Mouse (Mus musculus) heart, adult 2 months (tissue): ENCODE results near the gene Gstm4. TPM values are rescaled to one million over a fixed set of nuclear protein-coding genes. Genes with fewer than 3 reads are reported as not detected.

Experiments
- DNase-seq, 2 experiments: peaks; one replicate each; pipeline ENCODE4 v3.0.0; 2021
- H3K27ac ChIP-seq: fragments of 200-600 bp; 2 replicates; pipeline ENCODE4 v1.8.1; 2022
- H3K27me3 ChIP-seq: fragments of 200-500 bp; 2 replicates; pipeline ENCODE4 v1.6.1; 2012; ENCODE audit warnings: mild to moderate bottlenecking, low read length, inconsistent platforms, mixed read lengths; ENCODE audit not compliant: control insufficient read depth, insufficient read depth
- H3K36me3 ChIP-seq: fragments of 200-500 bp; 2 replicates; pipeline ENCODE4 v1.6.1; 2012; ENCODE audit warnings: low read length, inconsistent platforms; ENCODE audit not compliant: control insufficient read depth, insufficient read depth
- H3K4me1 ChIP-seq: fragments of 200-500 bp; 2 replicates; pipeline ENCODE4 v1.6.1; 2011; ENCODE audit warnings: low read length; ENCODE audit not compliant: control insufficient read depth, insufficient read depth
- H3K4me3 ChIP-seq: fragments of 200-600 bp; 2 replicates; pipeline ENCODE4 v1.8.1; 2022
- H3K79me2 ChIP-seq: fragments of 200-500 bp; replicated peaks from 2 replicates; pipeline ENCODE4 v1.6.1; 2012; ENCODE audit warnings: mild to moderate bottlenecking, inconsistent platforms, low read length, moderate library complexity, mixed read lengths; ENCODE audit not compliant: control insufficient read depth, insufficient read depth
- H3K9ac ChIP-seq: fragments of 200-500 bp; 2 replicates; pipeline ENCODE4 v1.6.1; 2012; ENCODE audit warnings: low read depth, mild to moderate bottlenecking, control low read depth, inconsistent platforms, low read length, mixed read lengths
- CTCF ChIP-seq: fragments of 200-600 bp; IDR thresholded peaks from 2 replicates; pipeline ENCODE4 v1.8.1; 2022; ENCODE audit warnings: antibody characterized with exemption, mild to moderate bottlenecking, moderate library complexity
- EP300 ChIP-seq: fragments of 200-500 bp; IDR thresholded peaks from 2 replicates; pipeline ENCODE4 v1.6.1; 2011; ENCODE audit warnings: low read depth, low read length, control low read depth; ENCODE audit not compliant: insufficient read depth
- POLR2A ChIP-seq: fragments of 200-500 bp; IDR thresholded peaks from 2 replicates; pipeline ENCODE4 v1.6.1; 2011; ENCODE audit warnings: mild to moderate bottlenecking, low read depth, low read length, control low read depth; ENCODE audit not compliant: insufficient read depth
- WGBS: fragments of 180-500 bp; shearing (Covaris S2); methylation state at CpG from one replicate; pipeline ENCODE4 v1.1.7; 2018; 5-methylcytosine and 5-hydroxymethylcytosine counted together
- intact Hi-C: fragments of 180-260 bp; cut with DNase I; formaldehyde crosslinking; loops from one replicate; pipeline ENCODE4 v1.15.1; 2025
- polyA plus RNA-seq: library from polyadenylated mRNA; depleted of rRNA; stranded (reverse); fragments of >200 nt; gene quantifications from 2 replicates; pipeline ENCODE4 v1.2.3, GENCODE M21; 2012
- total RNA-seq, 2 experiments: library from RNA; stranded (reverse); gene quantifications; 2 replicates each; pipeline ENCODE4 v1.2.3; 2021

Gstm4 gene
- total and polyA plus RNA-seq, 3 experiments: 11.7 to 17.1 (median 11.9) TPM

DNA sequence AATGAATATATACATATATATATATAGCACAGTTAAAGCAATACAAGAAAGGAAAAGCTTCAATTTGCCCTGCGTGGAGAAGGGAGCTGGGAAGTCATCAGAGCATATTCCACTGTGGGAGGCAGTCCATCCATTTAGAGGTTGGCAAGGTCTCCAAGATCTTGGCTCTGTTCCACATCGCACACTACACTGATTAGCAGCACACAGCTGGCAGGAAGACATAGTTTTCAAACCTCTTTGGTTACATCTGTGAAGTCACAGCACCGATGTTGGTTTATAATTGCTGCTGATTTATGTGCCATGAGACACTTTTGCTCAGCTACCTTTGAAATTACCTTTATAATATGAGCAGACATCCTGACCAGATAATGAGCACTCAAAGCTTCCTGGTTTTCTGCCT lies 3.6 kb upstream of the Gstm4 start:
- no peaks in the 10 kb centered on the region for H3K79me2 ChIP-seq
- intact Hi-C loops: no loop called here
- no peak for TF ChIP-seq EP300
- TF ChIP-seq CTCF: no peak
- no peak for TF ChIP-seq POLR2A
- H3K36me3 ChIP-seq: no peaks in the 10 kb centered on the region
- no peak overlapping the region for H3K9ac ChIP-seq
- H3K4me1 ChIP-seq: no peaks in the 10 kb centered on the region
- H3K4me3 ChIP-seq: no peak overlapping the region
- H3K27me3 ChIP-seq: no peaks in the 10 kb centered on the region
- WGBS: 20% methylated on average over 3 of the region's 3 CpGs
- no peak for DNase-seq
- H3K27ac ChIP-seq: no peak overlapping the region

DNA sequence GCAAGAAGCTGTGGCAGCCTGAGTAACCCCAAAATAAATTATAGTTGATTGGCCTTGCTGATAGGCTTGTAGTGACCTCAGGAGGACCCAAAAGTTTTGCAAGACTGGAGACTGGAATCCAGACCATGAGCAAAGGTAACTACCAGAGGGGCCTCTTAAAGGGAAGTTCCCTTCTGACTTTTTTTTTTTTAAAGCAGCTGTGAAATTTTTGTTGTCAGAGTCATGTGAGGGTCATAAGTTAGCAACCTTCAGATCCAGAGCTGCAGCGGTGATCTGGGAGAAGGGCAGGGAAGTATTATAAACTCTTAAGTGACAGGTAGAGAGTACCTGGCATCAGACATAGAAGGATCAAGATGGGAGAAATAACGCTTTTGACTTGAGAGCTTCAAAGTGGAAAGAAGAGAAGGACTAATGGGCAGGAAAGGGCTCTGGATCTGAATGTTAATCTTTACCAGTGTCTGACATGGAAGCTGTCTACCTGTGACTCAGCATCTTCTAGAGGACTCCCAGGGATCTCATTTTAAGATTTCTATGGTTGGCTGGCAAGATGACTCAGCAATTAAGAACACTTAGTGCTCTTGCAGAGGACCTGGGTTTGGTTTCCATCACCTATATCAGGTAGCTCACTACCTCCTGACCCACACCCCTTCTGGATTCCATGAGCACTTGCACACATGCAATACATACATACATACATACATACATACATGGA lies 2.4 kb upstream of the Gstm4 start:
- Histone ChIP-seq H3K27ac (no peak overlapping the region), H3K9ac (no peak overlapping the region), H3K27me3 (no peaks in the 10 kb centered on the region), H3K4me1 (no peaks in the 10 kb centered on the region), H3K4me3 (no peak overlapping the region), H3K79me2 (no peaks in the 10 kb centered on the region), H3K36me3 (no peaks in the 10 kb centered on the region)
- TF ChIP-seq POLR2A (no peak), EP300 (no peak), CTCF (no peak)
- 81% methylated on average over 2 of the region's 2 CpGs for WGBS
- intact Hi-C loops: no loop called here
- DNase-seq: no peak

DNA sequence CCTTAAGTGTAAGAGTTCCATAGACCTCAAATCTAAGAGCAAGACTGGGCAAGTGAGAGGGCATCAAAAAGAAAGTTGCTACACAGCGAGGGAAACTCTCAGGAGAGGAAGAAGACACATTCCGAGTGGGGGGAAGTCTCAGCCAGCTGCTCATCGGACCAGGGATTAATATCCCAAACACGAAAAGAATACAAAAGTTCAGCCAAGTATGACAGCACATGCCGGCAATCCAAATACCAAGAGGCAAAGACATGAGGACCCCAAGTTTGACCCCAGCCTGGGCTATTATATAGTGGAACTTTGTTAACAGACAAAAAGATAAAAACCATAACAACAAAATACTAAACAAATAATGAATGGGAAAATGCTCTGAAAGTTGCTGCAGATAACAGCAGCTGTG lies 11.5 kb downstream of the Gstm4 start:
- Histone ChIP-seq H3K9ac (no peak overlapping the region), H3K4me1 (peaks cover 2% of the 10 kb centered on the region), H3K4me3 (no peak overlapping the region), H3K36me3 (no peaks in the 10 kb centered on the region), H3K79me2 (no peaks in the 10 kb centered on the region), H3K27me3 (no peaks in the 10 kb centered on the region), H3K27ac (no peak overlapping the region)
- DNase-seq: peak in 1 of 2 experiments; percentile 53
- intact Hi-C loops: no loop called here
- TF ChIP-seq EP300 (no peak), CTCF (no peak), POLR2A (no peak)
- WGBS: 44% methylated on average over 5 of the region's 5 CpGs

DNA sequence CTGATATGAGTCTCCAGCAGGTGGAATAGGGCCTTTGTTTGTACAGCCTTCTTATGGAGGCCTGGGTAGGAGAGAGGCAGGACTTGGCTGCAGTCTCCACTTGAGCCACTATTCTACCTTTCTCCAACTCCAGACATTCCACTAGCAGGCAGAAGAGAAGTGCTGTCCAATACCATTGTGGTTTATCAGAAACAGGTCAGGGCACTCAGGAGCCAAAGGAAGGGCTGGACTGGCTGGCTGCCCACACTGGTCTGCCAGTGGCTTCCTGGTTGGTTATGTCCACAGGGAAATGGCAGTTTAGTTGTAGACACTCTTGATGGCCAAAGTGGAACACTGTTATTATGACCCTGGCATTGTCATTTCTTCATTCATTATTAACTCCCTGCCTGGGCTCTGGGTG lies 12.6 kb downstream of the Gstm4 start:
- no peak for DNase-seq
- Histone ChIP-seq H3K36me3 (no peaks in the 10 kb centered on the region), H3K79me2 (no peaks in the 10 kb centered on the region), H3K4me1 (peaks cover 2% of the 10 kb centered on the region), H3K4me3 (no peak overlapping the region), H3K27ac (no peak overlapping the region), H3K27me3 (no peaks in the 10 kb centered on the region), H3K9ac (no peak overlapping the region)
- TF ChIP-seq EP300: no peak
- TF ChIP-seq CTCF: no peak
- no peak for TF ChIP-seq POLR2A
- intact Hi-C loops: no loop called here

DNA sequence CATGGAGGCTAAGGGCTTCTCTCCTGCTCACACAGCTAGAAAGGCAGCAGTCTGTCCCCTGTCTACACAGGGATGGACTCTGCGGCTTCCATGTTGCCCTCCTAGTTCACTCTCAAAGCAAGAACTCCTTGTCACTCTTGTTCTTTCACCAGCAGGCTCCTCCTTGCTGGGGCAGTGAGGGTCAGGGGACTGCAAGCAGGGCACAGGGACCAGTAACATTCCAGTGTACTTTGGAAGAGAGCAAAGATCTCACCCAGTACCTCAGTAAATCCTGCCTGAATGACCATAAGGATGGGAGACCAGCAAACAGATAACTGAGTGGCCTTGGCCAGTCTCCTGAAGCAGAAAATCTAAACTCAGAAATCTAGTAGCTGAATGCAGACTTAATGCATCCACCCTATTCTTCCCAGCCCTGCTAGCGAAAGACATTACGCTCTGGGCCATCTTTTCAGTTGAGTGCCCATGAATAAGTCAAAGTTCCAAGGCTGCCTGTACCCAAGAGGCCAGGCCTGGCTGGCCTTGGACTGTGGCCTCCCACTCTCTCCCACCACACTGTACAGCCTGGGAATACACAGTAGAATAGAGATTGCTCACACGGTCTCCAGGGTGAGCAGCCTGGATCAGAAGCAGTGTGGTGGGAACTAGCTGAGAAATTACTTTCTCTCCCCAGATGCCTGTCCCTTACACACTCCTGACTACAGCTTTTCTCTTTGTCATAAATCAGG lies 15.9 kb downstream of the Gstm4 start:
- WGBS: 85% methylated on average over 4 of the region's 4 CpGs
- Histone ChIP-seq H3K4me3 (no peak overlapping the region), H3K36me3 (no peaks in the 10 kb centered on the region), H3K27ac (no peak overlapping the region), H3K79me2 (no peaks in the 10 kb centered on the region), H3K27me3 (no peaks in the 10 kb centered on the region), H3K9ac (no peak overlapping the region), H3K4me1 (no peaks in the 10 kb centered on the region)
- TF ChIP-seq EP300 (no peak), POLR2A (no peak), CTCF (no peak)
- intact Hi-C loops: no loop called here
- no peak for DNase-seq

DNA sequence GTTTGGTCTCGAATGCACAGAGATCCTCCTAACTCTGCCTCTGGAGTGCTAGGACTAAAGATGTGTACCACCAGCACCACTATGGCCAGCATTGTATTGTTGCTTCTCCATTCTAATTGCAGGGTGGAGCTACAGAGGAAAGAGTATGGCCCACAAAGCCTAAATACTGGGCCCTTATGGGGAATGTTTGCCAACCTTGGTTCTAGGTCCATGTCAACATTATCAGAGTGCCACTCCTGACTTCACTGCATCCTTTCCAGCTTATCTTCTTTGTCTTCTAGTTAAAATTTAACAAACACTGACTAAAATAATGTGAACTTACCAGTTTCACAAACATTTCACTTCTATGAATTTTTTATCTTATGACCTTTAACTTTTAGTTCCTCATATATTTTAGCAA lies 18.1 kb downstream of the Gstm4 start:
- Histone ChIP-seq H3K79me2 (no peaks in the 10 kb centered on the region), H3K9ac (no peak overlapping the region), H3K4me1 (no peaks in the 10 kb centered on the region), H3K27me3 (no peaks in the 10 kb centered on the region), H3K27ac (no peak overlapping the region), H3K36me3 (no peaks in the 10 kb centered on the region), H3K4me3 (no peak overlapping the region)
- no peak for TF ChIP-seq CTCF
- no peak for TF ChIP-seq EP300
- TF ChIP-seq POLR2A: no peak
- no peak for DNase-seq
- 85% methylated on average over 1 of the region's 1 CpGs for WGBS
- intact Hi-C loops: no loop called here
